Mouse (Mus musculus) embryo, embryonic 11.5 days (tissue): ENCODE measurements around the gene Pycard.
"Not testable (repeated sequence)": the region's sequence is repeated elsewhere in the genome, so short reads cannot be mapped to it uniquely, and the experiment has no call there.

Experiments used
- DNase-seq: peaks from one replicate; pipeline ENCODE4 v3.0.0-alpha.2; 2012; ENCODE audit warnings: low read depth, low spot score

The Pycard gene

DNA sequence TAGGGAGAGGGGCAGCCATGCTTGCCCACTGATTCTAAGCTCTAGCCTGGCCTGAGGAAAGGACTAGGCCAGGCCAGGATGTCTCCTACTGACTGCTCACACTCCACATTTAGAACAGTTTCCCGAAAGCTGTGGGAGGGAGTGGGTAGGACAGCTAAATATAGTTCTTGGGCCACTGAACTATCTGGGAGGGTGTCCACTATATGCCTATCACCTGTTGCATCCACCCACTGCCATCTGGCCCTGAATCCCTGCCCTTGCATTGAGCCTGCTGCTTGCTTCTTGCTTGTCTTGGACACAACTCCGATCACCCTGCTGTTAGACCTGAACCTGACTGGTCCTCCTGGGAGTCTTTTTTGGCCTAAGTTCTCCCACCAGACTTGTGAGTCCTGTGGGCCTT lies 10.0 kb upstream of the Pycard start, which contains the start of gene Trim72:
TSS of gene Trim72 (plus strand) at position 262 of the 400 bp plus-strand sequence.
- DNase-seq, result no peak

DNA sequence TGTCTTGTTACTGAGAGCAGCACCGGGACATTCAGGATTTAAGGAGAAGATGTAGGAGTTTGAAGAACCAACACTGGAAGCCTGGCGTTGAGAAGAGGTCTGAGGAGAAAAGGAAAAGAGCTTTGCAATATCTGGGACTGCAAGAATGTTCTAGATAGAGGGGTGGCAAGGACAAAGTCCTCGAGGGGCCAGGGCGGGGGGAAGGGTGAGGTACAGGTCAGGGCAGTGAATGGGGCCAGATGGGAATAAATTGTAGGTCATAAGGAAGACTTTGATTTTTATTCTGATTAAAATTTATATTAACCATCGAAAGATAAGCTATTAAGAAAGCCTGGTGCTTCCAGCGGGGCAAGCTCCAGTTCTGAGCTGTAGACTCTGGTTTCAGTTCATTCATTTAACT lies 9.4 kb upstream of the Pycard start:
- DNase-seq, result no peak

GRCm38 (mm10) chr7:128000068-128000950 lies 6.6 kb upstream of the Pycard start:
- DNase-seq, result no peak

GRCm38 (mm10) chr7:127999436-127999835 lies 5.8 kb upstream of the Pycard start:
- DNase-seq, result no peak

DNA sequence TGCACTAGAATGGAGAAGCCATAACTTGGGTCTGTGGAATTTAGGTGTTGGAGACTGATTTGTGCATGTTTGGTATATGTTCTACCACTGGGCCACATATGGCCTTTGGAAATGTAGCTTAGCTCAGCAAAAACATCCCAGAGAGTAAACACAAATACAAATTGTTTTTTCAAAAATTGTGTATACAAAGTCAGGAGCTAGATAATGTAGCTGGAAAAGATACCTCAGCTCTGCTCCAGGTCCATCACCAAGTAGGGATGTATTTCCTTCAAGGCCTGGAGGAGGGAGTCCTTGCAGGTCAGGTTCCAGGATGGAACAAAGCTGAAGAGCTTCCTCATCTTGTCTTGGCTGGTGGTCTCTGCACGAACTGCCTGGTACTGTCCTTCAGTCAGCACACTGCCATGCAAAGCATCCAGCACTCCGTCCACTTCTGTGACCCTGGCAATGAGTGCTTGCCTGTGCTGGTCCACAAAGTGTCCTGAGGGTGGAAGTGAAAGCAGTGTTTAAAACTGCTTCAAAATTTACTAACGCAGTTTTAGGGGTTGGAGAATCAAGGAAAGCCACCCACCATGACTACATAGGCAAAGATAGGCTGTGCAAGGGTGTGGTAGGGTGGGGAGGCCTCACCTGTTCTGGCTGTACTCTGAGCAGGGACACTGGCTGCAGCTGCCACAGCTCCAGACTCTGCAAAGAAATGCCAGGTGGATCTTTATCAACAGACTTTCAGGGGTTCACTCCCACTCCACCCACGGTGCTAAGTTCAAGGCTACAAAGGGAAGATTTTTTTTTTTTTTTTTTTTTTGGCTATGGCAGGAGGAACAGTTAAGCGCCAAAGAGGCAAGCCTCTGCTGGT lies 953 bp downstream of the Pycard start:
- DNase-seq, result no peak

DNA sequence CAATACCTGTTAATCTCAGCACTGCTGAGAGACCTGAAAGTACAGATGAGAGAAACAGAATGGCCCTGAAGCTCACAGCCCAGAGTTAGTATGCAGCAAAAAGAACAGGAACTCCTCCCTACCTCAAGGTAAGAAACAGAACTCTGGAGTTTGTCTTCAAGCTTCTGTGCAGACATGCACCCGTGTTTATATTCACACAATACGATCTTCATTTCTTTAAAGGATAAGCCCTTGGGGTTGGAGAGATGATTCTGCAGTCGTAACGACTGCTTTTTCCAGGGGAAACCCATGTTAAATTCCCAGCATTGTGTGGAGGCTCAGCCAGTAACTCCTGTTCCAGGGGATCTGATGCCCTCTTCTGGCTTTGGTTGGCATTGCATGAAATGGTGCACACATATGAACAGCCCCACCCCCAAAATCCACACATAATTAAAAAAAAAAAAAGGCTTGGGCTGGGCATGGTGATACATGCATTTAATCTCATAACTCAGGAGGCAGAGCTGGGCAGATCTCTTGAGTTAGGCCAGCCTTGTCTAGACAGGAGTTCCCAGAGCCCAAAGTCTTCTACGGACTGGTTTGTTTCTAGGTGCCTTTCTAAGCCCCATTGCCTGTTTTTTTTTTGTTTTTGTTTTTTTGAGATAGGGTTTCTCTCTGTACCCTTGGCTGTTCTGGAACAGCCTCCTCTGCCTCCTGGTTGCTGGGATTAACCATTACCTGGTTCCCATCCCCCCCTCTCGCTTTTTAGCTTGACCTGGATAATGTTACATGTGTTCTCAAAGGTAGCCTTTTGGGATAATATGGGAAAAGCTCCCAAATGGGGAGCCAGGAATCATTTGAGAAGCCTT lies 1.8 kb downstream of the Pycard start:
- peak; percentile 57 for DNase-seq

- no peak for DNase-seq
These were observed 4.8 kb downstream of the Pycard start for GRCm38 (mm10) chr7:127988904-127989303.

- no peak for DNase-seq
These were observed 13.1 kb downstream of the Pycard start for GRCm38 (mm10) chr7:127980606-127981005.

DNA sequence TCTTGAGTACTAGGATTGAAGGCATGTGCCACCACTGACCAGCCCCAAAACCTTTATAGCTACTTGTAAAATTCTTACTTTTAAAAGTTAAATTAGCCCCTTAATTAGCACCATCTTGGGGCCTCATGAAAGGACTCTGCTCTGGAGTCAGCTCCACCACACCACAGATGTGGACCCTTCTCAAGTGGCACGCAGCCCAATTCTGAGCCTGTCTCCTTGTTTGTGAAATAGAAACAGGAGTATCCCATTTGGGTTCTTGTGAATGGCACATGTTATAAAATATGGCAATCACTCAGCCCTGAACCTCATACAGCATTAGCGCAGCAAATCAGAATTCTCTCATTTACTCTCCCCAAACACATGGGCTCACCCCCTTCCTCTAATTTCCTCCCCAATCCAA lies 14.8 kb downstream of the Pycard start:
- DNase-seq, result no peak

GRCm38 (mm10) chr7:127974413-127974930 lies 19.2 kb downstream of the Pycard start:
- DNase-seq, result no peak

DNA sequence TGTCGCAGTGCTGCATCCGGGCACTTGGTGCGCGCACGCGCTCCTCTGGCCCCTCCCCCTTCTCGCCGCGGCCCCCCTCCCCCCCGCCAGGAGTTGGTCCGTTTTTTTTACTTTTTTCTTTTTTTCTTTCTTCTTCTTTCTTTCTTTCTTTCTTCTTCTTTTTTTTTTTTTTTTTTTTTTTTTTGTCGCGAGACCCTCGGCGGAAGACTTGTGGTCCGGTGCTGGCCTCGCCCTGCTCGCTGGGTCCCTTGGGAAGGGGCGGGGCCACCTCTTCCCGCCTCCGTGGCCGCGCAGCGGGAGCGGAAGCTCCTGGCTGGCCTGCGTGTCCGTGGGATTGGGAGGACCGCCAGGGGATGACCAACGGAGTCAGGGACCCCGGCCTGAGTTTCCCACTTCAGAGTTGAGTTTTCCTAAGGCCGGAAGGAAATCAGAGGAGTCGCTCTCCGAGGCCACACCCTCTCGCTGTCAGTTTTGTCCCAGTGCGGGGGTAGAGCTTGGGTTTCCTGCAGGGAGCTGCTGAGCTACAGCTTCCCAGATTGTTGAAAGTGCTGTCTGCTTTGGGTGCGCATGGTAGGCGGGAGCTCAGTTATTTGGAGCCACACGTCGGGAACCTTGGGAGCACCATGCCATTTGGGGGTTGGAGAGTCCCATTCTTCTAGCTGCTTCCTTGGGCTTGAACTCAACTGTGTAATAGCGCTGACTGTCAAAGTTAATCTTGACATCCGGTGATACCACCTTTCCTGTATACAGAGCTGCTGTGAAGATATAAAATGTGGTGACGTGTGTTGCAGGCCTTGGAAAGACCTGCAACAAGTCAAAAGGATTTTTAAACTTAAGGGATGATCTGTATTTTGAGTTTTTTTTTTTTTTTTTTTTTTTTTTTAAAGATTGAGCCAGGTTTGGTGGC lies 25.5 kb downstream of the Pycard start:
- peak; percentile 66 for DNase-seq

- peak; percentile 88 for DNase-seq
These were observed 26.4 kb downstream of the Pycard start, which contains the start of gene Fus for GRCm38 (mm10) chr7:127967004-127967921. Fus (plus strand) TSS chr7:127967457.

GRCm38 (mm10) chr7:127966371-127966918 lies 27.2 kb downstream of the Pycard start:
- no peak for DNase-seq

- no peak for DNase-seq
These were observed 34.3 kb downstream of the Pycard start for GRCm38 (mm10) chr7:127959364-127959763.

DNA sequence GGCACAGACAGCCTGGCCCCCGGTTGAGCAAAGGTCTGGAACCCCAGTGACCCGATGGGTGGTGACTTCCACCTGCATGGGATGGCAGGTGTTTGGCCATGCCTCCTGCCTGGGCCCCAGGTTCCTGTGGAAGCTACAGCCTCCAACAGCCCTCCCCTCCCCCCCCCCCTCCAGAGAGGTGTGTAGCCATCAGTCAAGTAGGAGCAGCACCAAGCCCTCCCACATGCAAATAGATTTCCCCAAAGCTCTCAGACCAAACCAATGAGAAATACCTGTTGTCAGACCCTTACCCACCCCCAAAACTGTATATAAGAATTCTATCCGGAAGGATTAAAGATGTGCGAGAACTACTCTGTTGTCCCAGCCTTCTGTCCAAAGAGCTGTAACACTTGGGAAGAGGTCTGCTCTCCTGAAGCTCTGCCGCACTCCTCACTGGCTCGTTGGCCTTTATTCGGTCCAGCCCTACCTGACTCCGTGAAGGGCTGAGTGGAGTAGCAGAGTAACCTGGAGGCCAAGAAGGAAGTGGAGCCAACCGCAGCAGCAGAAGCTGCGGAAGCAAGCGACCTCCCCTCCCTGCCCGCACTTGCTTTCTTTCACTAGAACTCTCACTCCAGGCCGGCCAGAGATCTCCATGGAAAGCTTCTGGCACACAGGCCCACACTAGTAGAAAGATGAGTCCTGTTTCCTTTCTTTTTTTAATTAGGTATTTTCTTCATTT lies 40.6 kb downstream of the Pycard start:
- DNase-seq, result no peak

- no peak for DNase-seq
These were observed 47.1 kb downstream of the Pycard start, which contains the start of gene Prss36 for GRCm38 (mm10) chr7:127946470-127947023. Prss36 (minus strand) TSS chr7:127946725.

GRCm38 (mm10) chr7:127944614-127945013 lies 49.1 kb downstream of the Pycard start:
- no peak for DNase-seq

DNA sequence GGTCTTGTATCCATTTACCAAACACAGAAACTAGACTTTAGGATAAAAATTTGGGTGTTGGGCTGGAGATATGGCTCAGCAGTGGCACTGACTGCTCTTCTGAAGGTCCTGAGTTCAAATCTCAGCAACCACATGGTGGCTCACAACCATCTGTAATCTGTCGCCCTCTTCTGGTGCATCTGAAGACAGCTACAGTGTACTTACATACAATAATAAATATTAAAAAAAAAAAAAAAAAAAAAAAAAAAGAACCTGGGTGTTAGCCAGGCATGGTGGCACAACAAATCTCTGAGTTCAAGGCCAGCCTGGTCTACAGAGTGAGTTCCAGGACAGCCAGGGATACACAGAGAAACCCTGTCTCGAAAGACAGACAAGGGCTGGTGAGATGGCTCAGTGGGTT lies 51.6 kb downstream of the Pycard start:
- DNase-seq, result not testable (repeated sequence)
